Mouse (Mus musculus) cortical plate, adult 2 months (tissue): ENCODE data around the gene Olfr153.

Experiments used
- CTCF ChIP-seq: fragments of 200-500 bp; IDR thresholded peaks from 2 replicates; pipeline ENCODE4 v1.5.1; 2011; ENCODE audit warnings: mild to moderate bottlenecking, control low read depth, low read length; ENCODE audit not compliant: insufficient read depth; ENCODE audit errors: extremely low read depth
- POLR2A ChIP-seq: fragments of 200-500 bp; IDR thresholded peaks from 2 replicates; pipeline ENCODE4 v1.6.1; 2011; ENCODE audit warnings: mild to moderate bottlenecking, low read length, control low read depth; ENCODE audit not compliant: insufficient read depth; ENCODE audit errors: extremely low read depth

- TF ChIP-seq CTCF = no peak
- TF ChIP-seq POLR2A = no peak
Observed at GRCm38 (mm10) chr2:87515046-87515445, 16.6 kb upstream of the Olfr153 start.
